Mouse (Mus musculus) midbrain, embryonic 16.5 days (tissue): ENCODE results near the gene Ror1. TPM values are rescaled to one million over a fixed set of nuclear protein-coding genes. Genes with fewer than 3 reads are reported as not detected.

ENCODE experiments used
- ATAC-seq: fragments of 200-750 bp; cut with Nextera tagmentation; 2 replicates; pipeline ENCODE4 v1.8.0; 2017; ENCODE audit warnings: moderate TSS enrichment
- H3K27ac ChIP-seq: fragments of 300-500 bp; sonication (generic); 2 replicates; pipeline ENCODE4 v1.5.1; 2014; ENCODE audit warnings: mild to moderate bottlenecking, low read length, mixed read lengths
- H3K27me3 ChIP-seq: fragments of 300-500 bp; sonication (generic); 2 replicates; pipeline ENCODE4 v1.6.1; 2014; ENCODE audit warnings: low read depth, low read length, mixed read lengths; ENCODE audit not compliant: control insufficient read depth, insufficient read depth
- H3K36me3 ChIP-seq: fragments of 300-500 bp; sonication (generic); 2 replicates; pipeline ENCODE4 v1.6.1; 2014; ENCODE audit warnings: mild to moderate bottlenecking, low read length, moderate library complexity, mixed read lengths; ENCODE audit not compliant: control insufficient read depth, insufficient read depth
- H3K4me1 ChIP-seq: fragments of 300-500 bp; sonication (generic); 2 replicates; pipeline ENCODE4 v1.6.1; 2014; ENCODE audit warnings: mild to moderate bottlenecking, low read length, mixed read lengths; ENCODE audit not compliant: control insufficient read depth, insufficient read depth
- H3K4me2 ChIP-seq: fragments of 300-500 bp; sonication (generic); 2 replicates; pipeline ENCODE4 v1.6.1; 2014; ENCODE audit warnings: mild to moderate bottlenecking, low read length, mixed read lengths
- H3K4me3 ChIP-seq: fragments of 300-500 bp; sonication (generic); 2 replicates; pipeline ENCODE4 v1.5.1; 2014; ENCODE audit warnings: low read depth, mild to moderate bottlenecking, low read length, moderate library complexity, mixed read lengths
- H3K9ac ChIP-seq: fragments of 300-500 bp; sonication (generic); 2 replicates; pipeline ENCODE4 v1.6.1; 2014; ENCODE audit warnings: low read depth, low read length, mixed read lengths
- H3K9me3 ChIP-seq: fragments of 300-500 bp; sonication (generic); replicated peaks from 2 replicates; pipeline ENCODE4 v1.6.1; 2014; ENCODE audit warnings: mild to moderate bottlenecking, low read length, mixed read lengths; ENCODE audit not compliant: control insufficient read depth, poor library complexity, severe bottlenecking
- WGBS: fragments of 180-500 bp; shearing (Covaris S2); extraction: QIAGEN DNeasy Blood & Tissue Kit; methylation state at CpG from one replicate; pipeline ENCODE4 v1.1.7; 2014; 5-methylcytosine and 5-hydroxymethylcytosine counted together
- polyA plus RNA-seq: library from polyadenylated mRNA; unstranded; fragments of >200 nt; fragmentation: Nextera tagmentation; extraction: Ambion mirVana; gene quantifications from 2 replicates; pipeline ENCODE4 v1.2.1, GENCODE M21; 2015

Gene Ror1
- polyA plus RNA-seq, 1 experiment from 2014 or later, result 0.84 TPM

- 98% methylated on average over 4 of the region's 4 CpGs for WGBS
- ATAC-seq, result no peak
- no peak overlapping the region for H3K4me3 ChIP-seq
Measured at GRCm38 (mm10) chr4:100395407-100395806, 299.8 kb downstream of the Ror1 start.

GRCm38 (mm10) chr4:100398079-100398478, 302.5 kb downstream of the Ror1 start:
- H3K27ac ChIP-seq, result no peak overlapping the region
- H3K9ac ChIP-seq, result no peak overlapping the region
- H3K27me3 ChIP-seq, result no peaks in the 10 kb centered on the region
- H3K9me3 ChIP-seq, result no peaks in the 10 kb centered on the region
- no peaks in the 10 kb centered on the region for H3K4me1 ChIP-seq
- H3K4me2 ChIP-seq, result no peak overlapping the region
- 74% methylated on average over 3 of the region's 3 CpGs for WGBS
- no peaks in the 10 kb centered on the region for H3K36me3 ChIP-seq
- H3K4me3 ChIP-seq, result no peak overlapping the region
- ATAC-seq, result no peak

More at GRCm38 (mm10) chr4:100395407-100395806, 299.8 kb downstream of the Ror1 start:
- Histone ChIP-seq H3K9me3 (no peaks in the 10 kb centered on the region), H3K4me1 (no peaks in the 10 kb centered on the region), H3K9ac (no peak overlapping the region), H3K27ac (no peak overlapping the region), H3K27me3 (no peaks in the 10 kb centered on the region), H3K36me3 (no peaks in the 10 kb centered on the region), H3K4me2 (no peak overlapping the region)

GRCm38 (mm10) chr4:100401078-100401477, 305.5 kb downstream of the Ror1 start:
- Histone ChIP-seq H3K9ac (no peak overlapping the region), H3K4me3 (no peak overlapping the region), H3K36me3 (no peaks in the 10 kb centered on the region), H3K27me3 (no peaks in the 10 kb centered on the region), H3K4me2 (no peak overlapping the region), H3K4me1 (no peaks in the 10 kb centered on the region), H3K9me3 (no peaks in the 10 kb centered on the region), H3K27ac (no peak overlapping the region)
- no peak for ATAC-seq
- WGBS, result 69% methylated on average over 3 of the region's 3 CpGs

- ATAC-seq, result no peak
- Histone ChIP-seq H3K27ac (no peak overlapping the region), H3K36me3 (no peaks in the 10 kb centered on the region), H3K4me3 (no peak overlapping the region), H3K4me1 (no peaks in the 10 kb centered on the region), H3K4me2 (no peak overlapping the region), H3K27me3 (no peaks in the 10 kb centered on the region), H3K9ac (no peak overlapping the region), H3K9me3 (no peaks in the 10 kb centered on the region)
- WGBS, result 87% methylated on average over 14 of the region's 14 CpGs
Measured at GRCm38 (mm10) chr4:100401581-100402470, 306.2 kb downstream of the Ror1 start.

GRCm38 (mm10) chr4:100407261-100407874, 311.8 kb downstream of the Ror1 start:
- WGBS, result 34% methylated on average over 9 of the region's 9 CpGs
- H3K4me2 ChIP-seq, result no peak overlapping the region
- H3K36me3 ChIP-seq, result no peaks in the 10 kb centered on the region
- H3K9me3 ChIP-seq, result no peaks in the 10 kb centered on the region
- ATAC-seq, result no peak
- H3K27ac ChIP-seq, result no peak overlapping the region
- no peak overlapping the region for H3K9ac ChIP-seq
- H3K4me3 ChIP-seq, result no peak overlapping the region
- H3K4me1 ChIP-seq, result peaks cover 5% of the 10 kb centered on the region; the same call in 1 of the 2 replicates
- H3K27me3 ChIP-seq, result no peaks in the 10 kb centered on the region

- Histone ChIP-seq H3K9me3 (no peaks in the 10 kb centered on the region), H3K4me3 (no peak overlapping the region), H3K9ac (no peak overlapping the region), H3K4me2 (no peak overlapping the region), H3K27me3 (no peaks in the 10 kb centered on the region), H3K4me1 (peaks cover 5% of the 10 kb centered on the region; the same call in 1 of the 2 replicates), H3K27ac (no peak overlapping the region), H3K36me3 (no peaks in the 10 kb centered on the region)
- ATAC-seq, result no peak
- 80% methylated on average over 8 of the region's 8 CpGs for WGBS
Measured at GRCm38 (mm10) chr4:100409521-100409920, 313.9 kb downstream of the Ror1 start.

- no peak overlapping the region for H3K9ac ChIP-seq
- H3K4me2 ChIP-seq, result peak overlapping the region; percentile 30
- no peaks in the 10 kb centered on the region for H3K36me3 ChIP-seq
- 12% methylated on average over 13 of the region's 13 CpGs for WGBS
- H3K4me3 ChIP-seq, result no peak overlapping the region
- no peaks in the 10 kb centered on the region for H3K9me3 ChIP-seq
- ATAC-seq, result peak; percentile 76; the same call in 1 of the 2 replicates
- H3K4me1 ChIP-seq, result peaks cover 5% of the 10 kb centered on the region; the same call in 1 of the 2 replicates
- no peaks in the 10 kb centered on the region for H3K27me3 ChIP-seq
- no peak overlapping the region for H3K27ac ChIP-seq
Measured at GRCm38 (mm10) chr4:100411841-100412539, 316.4 kb downstream of the Ror1 start.

- Histone ChIP-seq H3K4me1 (peaks cover 5% of the 10 kb centered on the region; the same call in 1 of the 2 replicates), H3K4me3 (no peak overlapping the region), H3K9me3 (no peaks in the 10 kb centered on the region), H3K27me3 (no peaks in the 10 kb centered on the region), H3K4me2 (0 out of 2 replicates have a peak overlapping the region, but pooled peaks have one; percentile 12), H3K27ac (no peak overlapping the region), H3K36me3 (no peaks in the 10 kb centered on the region), H3K9ac (no peak overlapping the region)
- 2% methylated on average over 3 of the region's 3 CpGs for WGBS
- no peak; the same call in 1 of the 2 replicates for ATAC-seq
Measured at GRCm38 (mm10) chr4:100422756-100423155, 327.2 kb downstream of the Ror1 start.
